Comparison of ENCODE assay signal across 40 mouse cellular contexts in the genomic region with DNA sequence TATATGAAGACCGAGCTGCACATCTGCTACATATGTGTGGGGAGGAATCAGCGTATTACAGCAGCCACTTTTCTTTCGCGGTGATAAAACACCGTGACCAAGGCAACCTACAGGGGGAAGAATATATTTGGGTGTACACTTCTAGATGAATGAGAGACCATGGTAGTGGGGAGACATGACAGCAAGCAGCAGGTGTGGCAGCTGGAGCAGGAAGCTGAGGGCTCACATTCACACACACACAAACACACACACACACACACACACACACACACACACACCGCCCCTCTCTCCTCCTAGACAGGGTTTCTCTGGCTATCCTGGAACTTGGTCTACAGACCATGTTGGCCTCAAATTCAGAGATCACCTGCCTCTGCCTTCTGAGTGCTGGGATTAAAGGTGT. TPM values are rescaled to one million over a fixed set of nuclear protein-coding genes. Genes with fewer than 3 reads are reported as not detected.
"Had no signal": no experiment of that assay in that cellular context is flagged by ENCODE, and none has a peak within 500 bp of the region (broad histone marks: within the 10 kb centered on the region; RNA-seq: fewer than 3 reads in every experiment).

No protein-coding gene starts in this region.

- H3K9me3 ChIP-seq: heart, embryonic 10.5 days; heart, embryonic 13.5 days; heart, embryonic 15.5 days; hindbrain, embryonic 10.5 days; hindbrain, embryonic 12.5 days; hindbrain, embryonic 13.5 days; hindbrain, embryonic 15.5 days; intestine, embryonic 15.5 days; kidney, embryonic 15.5 days had no signal

- H3K4me3 ChIP-seq: heart, embryonic 10.5 days; heart, embryonic 13.5 days; heart, embryonic 15.5 days; hindbrain, embryonic 10.5 days; hindbrain, embryonic 12.5 days; hindbrain, embryonic 13.5 days; hindbrain, embryonic 15.5 days; intestine, embryonic 15.5 days; kidney, embryonic 15.5 days; layer of hippocampus, adult 2 months; left cerebral cortex, adult 2 months had no signal

- H3K9ac ChIP-seq: heart, embryonic 13.5 days; heart, embryonic 15.5 days; hindbrain, embryonic 12.5 days; hindbrain, embryonic 13.5 days; hindbrain, embryonic 14.5 days; hindbrain, embryonic 15.5 days; intestine, embryonic 15.5 days; kidney, embryonic 15.5 days had no signal

- H3K27ac ChIP-seq: heart, embryonic 10.5 days; heart, embryonic 13.5 days; heart, embryonic 15.5 days; hindbrain, embryonic 10.5 days; hindbrain, embryonic 12.5 days; hindbrain, embryonic 13.5 days; hindbrain, embryonic 14.5 days; hindbrain, embryonic 15.5 days; hindbrain, postnatal 0 days; intestine, embryonic 15.5 days; kidney, embryonic 15.5 days; kidney, postnatal 0 days; layer of hippocampus, adult 2 months; left cerebral cortex, adult 2 months had no signal

- H3K4me1 ChIP-seq: heart, embryonic 15.5 days; hindbrain, embryonic 13.5 days; hindbrain, embryonic 15.5 days had no signal

- DNase-seq: heart, postnatal 10 days; heart, postnatal 14 days; heart, postnatal 36 days; heart, postnatal 4 days; kidney, adult 11 months; kidney, adult 18-20 months; kidney, adult 2 months; kidney, adult 8-10 months; kidney, adult 9 months; kidney, postnatal 10 days; kidney, postnatal 14 days; kidney, postnatal 25 days; kidney, postnatal 36 days; kidney, postnatal 4 days; layer of hippocampus, adult 9-11 months; layer of hippocampus, postnatal 36 days had no signal

- H3K36me3 ChIP-seq: heart, embryonic 10.5 days; heart, embryonic 13.5 days; heart, embryonic 15.5 days; hindbrain, embryonic 10.5 days; hindbrain, embryonic 12.5 days; hindbrain, embryonic 13.5 days; hindbrain, embryonic 15.5 days; intestine, embryonic 15.5 days; kidney, embryonic 15.5 days had no signal

- H3K27me3 ChIP-seq: hindbrain, embryonic 13.5 days; hindbrain, embryonic 15.5 days; intestine, embryonic 15.5 days had no signal

- ATAC-seq: hindbrain, embryonic 16.5 days; hindbrain, postnatal 0 days; inflammation-experienced regulatory T-cells, adult 6 months; intestine, embryonic 15.5 days; intestine, embryonic 16.5 days; intestine, postnatal 0 days had no signal

- H3K4me2 ChIP-seq: heart, embryonic 11.5 days; heart, embryonic 13.5 days; heart, embryonic 15.5 days; hindbrain, embryonic 12.5 days; hindbrain, embryonic 13.5 days; hindbrain, embryonic 14.5 days; hindbrain, embryonic 15.5 days; intestine, embryonic 15.5 days; kidney, embryonic 15.5 days had no signal

RNA-seq across cellular contexts. Expression of a gene that starts 33.0 kb away (rescaled TPM):
- total RNA-seq: heart, postnatal 10 days; heart, postnatal 14 days; heart, postnatal 25 days; heart, postnatal 36 days; hematopoietic stem cell, adult 5-6 weeks; layer of hippocampus, postnatal 10 days had no signal
- polyA plus RNA-seq: heart, embryonic 13.5 days; heart, embryonic 14.5 days; heart, embryonic 15.5 days; heart, postnatal 0 days; hindbrain, embryonic 10.5 days; hindbrain, embryonic 12.5 days; inflammation-experienced regulatory T-cells, adult 6 months had no signal

RNA-seq across cellular contexts. Expression of a gene that starts 45.7 kb away (rescaled TPM):
- polyA plus RNA-seq: inflammation-experienced regulatory T-cells, adult 6 months had no signal
